Mouse (Mus musculus): ENCODE results near the gene Ppm1n. TPM values are rescaled to one million over a fixed set of nuclear protein-coding genes. Genes with fewer than 3 reads are reported as not detected.

Ppm1n gene
- polyA plus RNA-seq (2015; fragmentation: Nextera tagmentation; extraction: Ambion mirVana): 0.27 and 0.30 TPM in 2 replicates

- peak; percentile 58 for DNase-seq (ENCODE audit: low spot score)
Observed at GRCm38 (mm10) chr7:19279581-19280114, at the start of gene Ppm1n. Gene Ppm1n, minus strand, starts transcription at chr7:19280064.

- no peak for DNase-seq (ENCODE audit: low spot score)
Observed at GRCm38 (mm10) chr7:19328425-19328824, 48.6 kb upstream of the Ppm1n start.

- DNase-seq (ENCODE audit: low spot score): no peak
Observed at GRCm38 (mm10) chr7:19327782-19328181, 47.9 kb upstream of the Ppm1n start.

- no peak for DNase-seq (ENCODE audit: low spot score)
Observed at GRCm38 (mm10) chr7:19327128-19327527, 47.3 kb upstream of the Ppm1n start.

GRCm38 (mm10) chr7:19326359-19326758 lies 46.5 kb upstream of the Ppm1n start:
- peak; percentile 67 for DNase-seq (ENCODE audit: low spot score)

GRCm38 (mm10) chr7:19325262-19326199 lies 45.7 kb upstream of the Ppm1n start:
- no peak for DNase-seq (ENCODE audit: low spot score)

GRCm38 (mm10) chr7:19324221-19324620 lies 44.4 kb upstream of the Ppm1n start:
- no peak for DNase-seq (ENCODE audit: low spot score)

- DNase-seq (ENCODE audit: low spot score): no peak
Observed at GRCm38 (mm10) chr7:19322489-19322888, 42.6 kb upstream of the Ppm1n start.

- no peak for DNase-seq (ENCODE audit: low spot score)
Observed at GRCm38 (mm10) chr7:19321464-19321863, 41.6 kb upstream of the Ppm1n start.

- DNase-seq (ENCODE audit: low spot score): no peak
Observed at GRCm38 (mm10) chr7:19320637-19321036, 40.8 kb upstream of the Ppm1n start.

GRCm38 (mm10) chr7:19319906-19320305 lies 40.0 kb upstream of the Ppm1n start:
- peak; percentile 94 for DNase-seq (ENCODE audit: low spot score)

- DNase-seq (ENCODE audit: low spot score): no peak
Observed at GRCm38 (mm10) chr7:19319458-19319857, 39.6 kb upstream of the Ppm1n start.

- no peak for DNase-seq (ENCODE audit: low spot score)
Observed at GRCm38 (mm10) chr7:19318676-19319075, 38.8 kb upstream of the Ppm1n start.

- no peak for DNase-seq (ENCODE audit: low spot score)
Observed at GRCm38 (mm10) chr7:19318201-19318600, 38.3 kb upstream of the Ppm1n start.

- no peak for DNase-seq (ENCODE audit: low spot score)
Observed at GRCm38 (mm10) chr7:19316451-19317161, 36.7 kb upstream of the Ppm1n start.

GRCm38 (mm10) chr7:19314033-19314432 lies 34.2 kb upstream of the Ppm1n start:
- no peak for DNase-seq (ENCODE audit: low spot score)

- DNase-seq (ENCODE audit: low spot score): no peak
Observed at GRCm38 (mm10) chr7:19311991-19312390, 32.1 kb upstream of the Ppm1n start.

- peak; percentile 97 for DNase-seq (ENCODE audit: low spot score)
Observed at GRCm38 (mm10) chr7:19309884-19310641, 30.2 kb upstream of the Ppm1n start, which contains the start of gene Fosb. Gene Fosb, minus strand, starts transcription at chr7:19310051.

GRCm38 (mm10) chr7:19309278-19309883 lies 29.5 kb upstream of the Ppm1n start:
- no peak for DNase-seq (ENCODE audit: low spot score)

- peak; percentile 95 for DNase-seq (ENCODE audit: low spot score)
Observed at GRCm38 (mm10) chr7:19308454-19309277, 28.8 kb upstream of the Ppm1n start.
